Mouse (Mus musculus): ENCODE data around the gene Cox18.
"Not testable (repeated sequence)": the region's sequence is repeated elsewhere in the genome, so short reads cannot be mapped to it uniquely, and the experiment has no call there.

The Cox18 gene

GRCm38 (mm10) chr5:90223534-90224381 lies at the start of gene Cox18:
Gene Cox18 (minus strand): TSS chr5:90224001.
- DNase-seq (ENCODE audit: low read depth) = peak; percentile 100

- DNase-seq (ENCODE audit: low read depth) = not testable (repeated sequence)
Measured at GRCm38 (mm10) chr5:90262230-90262629, 38.4 kb upstream of the Cox18 start.

- DNase-seq (ENCODE audit: low read depth) = no peak
Measured at GRCm38 (mm10) chr5:90257023-90257422, 33.2 kb upstream of the Cox18 start.

GRCm38 (mm10) chr5:90247503-90247902 lies 23.7 kb upstream of the Cox18 start:
- DNase-seq (ENCODE audit: low read depth) = no peak

- no peak for DNase-seq (ENCODE audit: low read depth)
Measured at GRCm38 (mm10) chr5:90246987-90247386, 23.2 kb upstream of the Cox18 start.

GRCm38 (mm10) chr5:90246567-90246966 lies 22.8 kb upstream of the Cox18 start:
- no peak for DNase-seq (ENCODE audit: low read depth)

- DNase-seq (ENCODE audit: low read depth) = no peak
Measured at GRCm38 (mm10) chr5:90245416-90245815, 21.6 kb upstream of the Cox18 start.

GRCm38 (mm10) chr5:90235217-90235616 lies 11.4 kb upstream of the Cox18 start:
- no peak for DNase-seq (ENCODE audit: low read depth)

- DNase-seq (ENCODE audit: low read depth) = no peak
Measured at GRCm38 (mm10) chr5:90233305-90233704, 9.5 kb upstream of the Cox18 start.

GRCm38 (mm10) chr5:90229760-90230159 lies 6.0 kb upstream of the Cox18 start:
- DNase-seq (ENCODE audit: low read depth) = no peak

- no peak for DNase-seq (ENCODE audit: low read depth)
Measured at GRCm38 (mm10) chr5:90226696-90227095, 2.9 kb upstream of the Cox18 start.

- no peak for DNase-seq (ENCODE audit: low read depth)
Measured at GRCm38 (mm10) chr5:90224730-90225129, 929 bp upstream of the Cox18 start.

- no peak for DNase-seq (ENCODE audit: low read depth)
Measured at GRCm38 (mm10) chr5:90222937-90223336, 864 bp downstream of the Cox18 start.

- DNase-seq (ENCODE audit: low read depth) = no peak
Measured at GRCm38 (mm10) chr5:90217791-90218190, 6.0 kb downstream of the Cox18 start.

GRCm38 (mm10) chr5:90217226-90217625 lies 6.6 kb downstream of the Cox18 start:
- no peak for DNase-seq (ENCODE audit: low read depth)

- no peak for DNase-seq (ENCODE audit: low read depth)
Measured at GRCm38 (mm10) chr5:90213356-90213755, 10.4 kb downstream of the Cox18 start.

GRCm38 (mm10) chr5:90203168-90203567 lies 20.6 kb downstream of the Cox18 start:
- peak; percentile 14 for DNase-seq (ENCODE audit: low read depth)

GRCm38 (mm10) chr5:90202447-90203117 lies 21.2 kb downstream of the Cox18 start:
- DNase-seq (ENCODE audit: low read depth) = no peak

- DNase-seq (ENCODE audit: low read depth) = no peak
Measured at GRCm38 (mm10) chr5:90199922-90200632, 23.7 kb downstream of the Cox18 start.

- DNase-seq (ENCODE audit: low read depth) = peak; percentile 32
Measured at GRCm38 (mm10) chr5:90194831-90195230, 29.0 kb downstream of the Cox18 start.

GRCm38 (mm10) chr5:90182782-90183181 lies 41.0 kb downstream of the Cox18 start:
- no peak for DNase-seq (ENCODE audit: low read depth)

GRCm38 (mm10) chr5:90179094-90179493 lies 44.7 kb downstream of the Cox18 start:
- no peak for DNase-seq (ENCODE audit: low read depth)

- no peak for DNase-seq (ENCODE audit: low read depth)
Measured at GRCm38 (mm10) chr5:90178116-90178515, 45.7 kb downstream of the Cox18 start.
